ENCODE assay signal across 17 mouse cellular contexts in genomic region chr7:138442096-138442495, GRCm38 (mm10). TPM values are rescaled to one million over a fixed set of nuclear protein-coding genes. Genes with fewer than 3 reads are reported as not detected.
A peak's percentile ranks its signal among the peaks of the same experiment; 100 is the strongest.
DNase-seq lines count a peak whose midpoint lies in the region.
"Had no signal": no experiment of that assay in that cellular context is flagged by ENCODE, and none has a peak within 500 bp of the region (broad histone marks: within the 10 kb centered on the region; RNA-seq: fewer than 3 reads in every experiment).

No protein-coding gene starts in this region.

- intact Hi-C loops in left cerebral cortex, postnatal 4 days (cut with DNase I), result no loop called here

- DNase-seq in cerebellum, postnatal 10 days, result peak; percentile 69 to 73
- DNase-seq in cerebellum, postnatal 36 days, result no peak
- peak; percentile 52 to 70 for DNase-seq in cerebellum, postnatal 14 days
- no peak for DNase-seq in cerebellum, adult 11 months
- peak; percentile 25 for DNase-seq in left cerebral cortex, postnatal 4 days
- no peak for DNase-seq in left cerebral cortex, adult 9 months (ENCODE audit: low spot score in 2 of 2)
- DNase-seq: adrenal gland, adult 2 months; adrenal gland, adult 8-10 months; adrenal gland, postnatal 10 days; adrenal gland, postnatal 14 days; adrenal gland, postnatal 25 days; adrenal gland, postnatal 36 days; B cell, adult 2 months; cerebellum, adult 11-12 months; cerebellum, adult 18-20 months; cerebellum, adult 2 months had no signal

RNA-seq across cellular contexts. Expression of gene Tcerg1l, which starts 44.6 kb away (rescaled TPM):
- 10 to 100 TPM; 24.0 to 25.4 TPM for total RNA-seq in left cerebral cortex, postnatal 4 days (2021)
- total RNA-seq: MEL had no signal

Comparison
In these comparisons a context has a peak if more than half of its experiments do, and no peak if none do; other contexts are left out.
1. DNase-seq: peak in cerebellum, postnatal 10 days (2 of 2), cerebellum, postnatal 14 days (2 of 2) and left cerebral cortex, postnatal 4 days (single experiment); none in cerebellum, postnatal 36 days (0 of 2), cerebellum, adult 11 months (single experiment) and left cerebral cortex, adult 9 months (0 of 2).